Mouse (Mus musculus) lung, postnatal 10 days (tissue): Measurements from ENCODE around the gene Sacm1l.
A peak's percentile ranks its signal among the peaks of the same experiment; 100 is the strongest.

Experiments
- DNase-seq: peaks from one replicate; pipeline ENCODE4 v3.0.0; 2021

Sacm1l gene

GRCm38 (mm10) chr9:123589240-123589910 is 59.8 kb downstream of the Sacm1l start:
- no peak for DNase-seq

- no peak for DNase-seq
Observed at GRCm38 (mm10) chr9:123595194-123595593, 65.6 kb downstream of the Sacm1l start.

- DNase-seq, result no peak
Observed at GRCm38 (mm10) chr9:123596910-123597309, 67.4 kb downstream of the Sacm1l start.

- DNase-seq, result no peak
Observed at GRCm38 (mm10) chr9:123597376-123597775, 67.8 kb downstream of the Sacm1l start.

GRCm38 (mm10) chr9:123601529-123601928 is 72.0 kb downstream of the Sacm1l start:
- DNase-seq, result no peak

GRCm38 (mm10) chr9:123620311-123621098 is 90.9 kb downstream of the Sacm1l start:
- no peak for DNase-seq

- no peak for DNase-seq
Observed at GRCm38 (mm10) chr9:123624741-123625140, 95.2 kb downstream of the Sacm1l start.

GRCm38 (mm10) chr9:123625821-123626220 is 96.3 kb downstream of the Sacm1l start:
- no peak for DNase-seq

- DNase-seq, result no peak
Observed at GRCm38 (mm10) chr9:123631666-123632065, 102.1 kb downstream of the Sacm1l start.

- no peak for DNase-seq
Observed at GRCm38 (mm10) chr9:123632281-123632680, 102.7 kb downstream of the Sacm1l start, which contains the start of gene Slc6a20b. Gene Slc6a20b (minus strand): TSS chr9:123632565.

GRCm38 (mm10) chr9:123632993-123633392 is 103.4 kb downstream of the Sacm1l start:
- no peak for DNase-seq

- no peak for DNase-seq
Observed at GRCm38 (mm10) chr9:123636771-123637170, 107.2 kb downstream of the Sacm1l start.

GRCm38 (mm10) chr9:123638231-123638630 is 108.7 kb downstream of the Sacm1l start:
- DNase-seq, result no peak

- peak; percentile 27 for DNase-seq
Observed at GRCm38 (mm10) chr9:123638668-123639089, 109.1 kb downstream of the Sacm1l start.

- no peak for DNase-seq
Observed at GRCm38 (mm10) chr9:123640106-123640505, 110.5 kb downstream of the Sacm1l start.
